Mouse (Mus musculus): Measurements from ENCODE around the gene Hnrnpa1. TPM values are rescaled to one million over a fixed set of nuclear protein-coding genes. Genes with fewer than 3 reads are reported as not detected.

Hnrnpa1 gene
- 472 and 503 TPM in 2 replicates for polyA plus RNA-seq (2015; fragmentation: Nextera tagmentation; extraction: Ambion mirVana)

DNA sequence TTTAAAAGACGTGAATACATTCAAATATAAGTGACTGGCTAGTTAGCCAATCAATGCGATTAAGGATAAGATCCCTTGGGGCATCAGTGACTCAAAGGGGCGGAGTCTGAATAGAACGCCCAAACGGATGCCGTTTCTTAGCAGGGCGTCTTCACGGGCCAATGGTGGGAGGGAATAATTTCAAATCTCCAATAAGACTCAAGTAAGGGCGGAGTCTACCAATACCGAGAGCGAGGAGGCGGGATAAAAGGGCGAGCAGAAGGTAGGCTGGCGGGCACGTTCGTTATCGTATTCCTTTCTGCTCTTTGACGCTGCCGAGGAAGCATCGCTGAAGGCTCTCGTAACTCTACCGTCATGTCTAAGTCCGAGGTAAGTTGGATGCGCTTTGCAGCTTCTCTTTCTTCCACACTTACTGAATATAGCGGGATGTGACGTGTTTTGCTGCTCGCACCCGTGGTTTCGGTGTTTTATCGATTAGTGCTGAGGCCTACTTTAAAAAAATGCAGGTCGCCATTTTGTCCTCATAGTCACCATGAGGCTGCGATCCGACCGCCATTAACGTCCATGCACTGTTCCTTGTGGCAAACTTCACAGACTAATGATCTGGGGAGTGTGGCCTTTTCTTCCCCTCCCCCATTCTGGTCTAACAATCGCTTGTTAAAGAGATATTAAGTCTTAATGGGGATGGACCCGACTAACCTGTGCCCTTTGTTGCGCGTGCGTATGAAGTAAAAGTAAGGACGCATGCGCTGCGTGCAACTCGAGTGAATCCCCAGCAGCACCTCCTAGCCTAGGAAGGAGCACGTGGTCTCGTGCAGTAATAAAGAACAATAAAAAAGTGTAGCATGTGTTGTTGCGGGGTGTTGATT lies at the start of gene Hnrnpa1:
Gene Hnrnpa1 (plus strand): TSS at position 273 of the 869 bp plus-strand sequence.
- under 1% methylated on average over 47 of the region's 47 CpGs for WGBS
- peak within 1 kb of the TSS; percentile 74 for H3K9ac ChIP-seq (ENCODE audit: low read depth, low read length)
- peak within 1 kb of the TSS; percentile 74 for H3K4me3 ChIP-seq (ENCODE audit: low read length)
- peak; percentile 89 for ATAC-seq
- H3K27ac ChIP-seq (ENCODE audit: low read length) = peak within 1 kb of the TSS; percentile 93
- H3K27me3 ChIP-seq (replicated peaks; ENCODE audit: control insufficient read depth, insufficient read depth, low read length) = no peaks in the 10 kb centered on the region
- H3K4me1 ChIP-seq (ENCODE audit: control insufficient read depth, insufficient read depth, low read length) = peaks cover 19% of the 10 kb centered on the region
- peak within 1 kb of the TSS; percentile 73 for H3K4me2 ChIP-seq (ENCODE audit: low read depth, low read length)
- H3K36me3 ChIP-seq (ENCODE audit: control insufficient read depth, insufficient read depth, low read length) = peaks cover 5% of the 10 kb centered on the region; the same call in 1 of the 2 replicates
- no peaks in the 10 kb centered on the region for H3K9me3 ChIP-seq (ENCODE audit: control insufficient read depth, low read length)

GRCm38 (mm10) chr15:103190531-103191462 lies 49.4 kb upstream of the Hnrnpa1 start:
- Histone ChIP-seq H3K9me3 (ENCODE audit: control insufficient read depth, low read length) (no peaks in the 10 kb centered on the region), H3K4me1 (ENCODE audit: control insufficient read depth, insufficient read depth, low read length) (no peaks in the 10 kb centered on the region), H3K36me3 (ENCODE audit: control insufficient read depth, insufficient read depth, low read length) (no peaks in the 10 kb centered on the region), H3K4me2 (ENCODE audit: low read depth, low read length) (no peak overlapping the region), H3K27ac (ENCODE audit: low read length) (no peak overlapping the region), H3K27me3 (replicated peaks; ENCODE audit: control insufficient read depth, insufficient read depth, low read length) (no peaks in the 10 kb centered on the region), H3K4me3 (ENCODE audit: low read length) (no peak overlapping the region), H3K9ac (ENCODE audit: low read depth, low read length) (no peak overlapping the region)
- 54% methylated on average over 10 of the region's 10 CpGs for WGBS
- no peak for ATAC-seq

GRCm38 (mm10) chr15:103193606-103194005 lies 46.6 kb upstream of the Hnrnpa1 start:
- Histone ChIP-seq H3K27me3 (replicated peaks; ENCODE audit: control insufficient read depth, insufficient read depth, low read length) (no peaks in the 10 kb centered on the region), H3K27ac (ENCODE audit: low read length) (no peak overlapping the region), H3K4me1 (ENCODE audit: control insufficient read depth, insufficient read depth, low read length) (no peaks in the 10 kb centered on the region), H3K4me3 (ENCODE audit: low read length) (no peak overlapping the region), H3K36me3 (ENCODE audit: control insufficient read depth, insufficient read depth, low read length) (peaks cover 7% of the 10 kb centered on the region; the same call in 1 of the 2 replicates), H3K9me3 (ENCODE audit: control insufficient read depth, low read length) (no peaks in the 10 kb centered on the region), H3K4me2 (ENCODE audit: low read depth, low read length) (no peak overlapping the region), H3K9ac (ENCODE audit: low read depth, low read length) (no peak overlapping the region)
- ATAC-seq = no peak
- WGBS = 71% methylated on average over 2 of the region's 2 CpGs

DNA sequence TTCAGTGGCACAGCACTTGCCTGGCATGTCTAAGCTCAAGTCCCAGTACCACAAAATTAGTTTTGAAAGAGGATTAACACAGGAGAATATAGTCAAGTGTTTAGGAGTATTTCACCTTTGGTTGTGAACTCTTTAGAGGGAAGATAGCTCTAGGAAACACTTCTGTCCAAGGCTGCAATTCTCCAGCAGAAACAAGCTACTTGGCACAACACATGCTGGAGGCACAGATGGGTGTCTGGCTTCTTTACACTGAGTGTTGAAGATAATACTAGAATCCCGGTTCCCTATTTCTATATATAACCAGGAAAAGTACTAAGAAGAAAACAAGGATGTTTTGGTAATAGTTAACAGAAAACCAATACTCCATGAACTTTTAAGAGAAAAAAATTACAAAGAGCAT lies 43.4 kb upstream of the Hnrnpa1 start:
- Histone ChIP-seq H3K27ac (ENCODE audit: low read length) (no peak overlapping the region), H3K9ac (ENCODE audit: low read depth, low read length) (no peak overlapping the region), H3K9me3 (ENCODE audit: control insufficient read depth, low read length) (no peaks in the 10 kb centered on the region), H3K4me3 (ENCODE audit: low read length) (no peak overlapping the region), H3K27me3 (replicated peaks; ENCODE audit: control insufficient read depth, insufficient read depth, low read length) (no peaks in the 10 kb centered on the region), H3K36me3 (ENCODE audit: control insufficient read depth, insufficient read depth, low read length) (peaks cover 16% of the 10 kb centered on the region; the same call in 1 of the 2 replicates), H3K4me1 (ENCODE audit: control insufficient read depth, insufficient read depth, low read length) (no peaks in the 10 kb centered on the region), H3K4me2 (ENCODE audit: low read depth, low read length) (no peak overlapping the region)
- WGBS = 84% methylated on average over 1 of the region's 1 CpGs
- ATAC-seq = no peak

GRCm38 (mm10) chr15:103197785-103198184 lies 42.4 kb upstream of the Hnrnpa1 start:
- Histone ChIP-seq H3K27ac (ENCODE audit: low read length) (no peak overlapping the region), H3K9ac (ENCODE audit: low read depth, low read length) (no peak overlapping the region), H3K4me2 (ENCODE audit: low read depth, low read length) (no peak overlapping the region), H3K36me3 (ENCODE audit: control insufficient read depth, insufficient read depth, low read length) (peaks cover 16% of the 10 kb centered on the region; the same call in 1 of the 2 replicates), H3K27me3 (replicated peaks; ENCODE audit: control insufficient read depth, insufficient read depth, low read length) (no peaks in the 10 kb centered on the region), H3K9me3 (ENCODE audit: control insufficient read depth, low read length) (no peaks in the 10 kb centered on the region), H3K4me1 (ENCODE audit: control insufficient read depth, insufficient read depth, low read length) (no peaks in the 10 kb centered on the region), H3K4me3 (ENCODE audit: low read length) (no peak overlapping the region)
- WGBS = 80% methylated on average over 4 of the region's 4 CpGs
- no peak for ATAC-seq

- peaks cover 16% of the 10 kb centered on the region; the same call in 1 of the 2 replicates for H3K36me3 ChIP-seq (ENCODE audit: control insufficient read depth, insufficient read depth, low read length)
- 40% methylated on average over 6 of the region's 6 CpGs for WGBS
- H3K9ac ChIP-seq (ENCODE audit: low read depth, low read length) = no peak overlapping the region
- no peaks in the 10 kb centered on the region for H3K27me3 ChIP-seq (replicated peaks; ENCODE audit: control insufficient read depth, insufficient read depth, low read length)
- peak; percentile 71 for ATAC-seq
- H3K4me2 ChIP-seq (ENCODE audit: low read depth, low read length) = no peak overlapping the region
- H3K4me1 ChIP-seq (ENCODE audit: control insufficient read depth, insufficient read depth, low read length) = no peaks in the 10 kb centered on the region
- H3K27ac ChIP-seq (ENCODE audit: low read length) = peak overlapping the region; percentile 59
- H3K9me3 ChIP-seq (ENCODE audit: control insufficient read depth, low read length) = no peaks in the 10 kb centered on the region
- no peak overlapping the region for H3K4me3 ChIP-seq (ENCODE audit: low read length)
These were observed 38.0 kb upstream of the Hnrnpa1 start for GRCm38 (mm10) chr15:103202088-103202793.

GRCm38 (mm10) chr15:103205156-103205555 lies 35.1 kb upstream of the Hnrnpa1 start:
- Histone ChIP-seq H3K27me3 (replicated peaks; ENCODE audit: control insufficient read depth, insufficient read depth, low read length) (no peaks in the 10 kb centered on the region), H3K27ac (ENCODE audit: low read length) (no peak overlapping the region), H3K4me1 (ENCODE audit: control insufficient read depth, insufficient read depth, low read length) (no peaks in the 10 kb centered on the region), H3K4me3 (ENCODE audit: low read length) (no peak overlapping the region), H3K4me2 (ENCODE audit: low read depth, low read length) (no peak overlapping the region), H3K9me3 (ENCODE audit: control insufficient read depth, low read length) (no peaks in the 10 kb centered on the region), H3K36me3 (ENCODE audit: control insufficient read depth, insufficient read depth, low read length) (0 out of 2 replicates have a peak, but pooled peaks cover 5% of the 10 kb centered on the region), H3K9ac (ENCODE audit: low read depth, low read length) (no peak overlapping the region)
- no peak for ATAC-seq
- WGBS = 51% methylated on average over 2 of the region's 2 CpGs

- no peaks in the 10 kb centered on the region for H3K27me3 ChIP-seq (replicated peaks; ENCODE audit: control insufficient read depth, insufficient read depth, low read length)
- H3K4me2 ChIP-seq (ENCODE audit: low read depth, low read length) = no peak overlapping the region
- no peaks in the 10 kb centered on the region for H3K9me3 ChIP-seq (ENCODE audit: control insufficient read depth, low read length)
- no peak overlapping the region for H3K4me3 ChIP-seq (ENCODE audit: low read length)
- H3K9ac ChIP-seq (ENCODE audit: low read depth, low read length) = no peak overlapping the region
- ATAC-seq = no peak
- H3K4me1 ChIP-seq (ENCODE audit: control insufficient read depth, insufficient read depth, low read length) = peaks cover 13% of the 10 kb centered on the region
- 42% methylated on average over 2 of the region's 2 CpGs for WGBS
- peaks cover 12% of the 10 kb centered on the region; the same call in 1 of the 2 replicates for H3K36me3 ChIP-seq (ENCODE audit: control insufficient read depth, insufficient read depth, low read length)
- H3K27ac ChIP-seq (ENCODE audit: low read length) = 0 out of 2 replicates have a peak overlapping the region, but pooled peaks have one; percentile 1
These were observed 26.1 kb upstream of the Hnrnpa1 start for GRCm38 (mm10) chr15:103214149-103214548.
